Mouse (Mus musculus) thymus, postnatal 25 days (tissue): ENCODE data around the gene Epha3.

Experiments
- DNase-seq: peaks from one replicate; pipeline ENCODE4 v3.0.0; 2022

Epha3 gene

DNA sequence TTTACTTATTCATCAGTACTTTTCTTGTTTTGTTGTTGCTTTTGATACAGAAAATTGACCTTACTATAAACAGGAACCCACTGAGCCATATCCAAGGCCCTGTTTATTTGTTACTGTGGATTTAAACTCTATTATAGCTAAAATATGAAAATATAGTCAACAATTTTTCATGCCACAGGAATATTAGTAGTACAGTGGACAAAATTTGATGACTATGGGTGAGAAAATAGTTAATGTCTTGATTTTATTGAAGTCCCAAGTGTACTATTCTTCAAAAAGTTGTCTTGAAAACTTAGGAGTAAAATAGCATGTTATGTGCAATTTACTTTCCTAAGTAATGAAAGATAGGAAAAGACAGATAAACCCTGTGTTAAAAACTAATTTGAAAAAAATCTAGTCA lies 217.4 kb downstream of the Epha3 start:
- no peak for DNase-seq

DNA sequence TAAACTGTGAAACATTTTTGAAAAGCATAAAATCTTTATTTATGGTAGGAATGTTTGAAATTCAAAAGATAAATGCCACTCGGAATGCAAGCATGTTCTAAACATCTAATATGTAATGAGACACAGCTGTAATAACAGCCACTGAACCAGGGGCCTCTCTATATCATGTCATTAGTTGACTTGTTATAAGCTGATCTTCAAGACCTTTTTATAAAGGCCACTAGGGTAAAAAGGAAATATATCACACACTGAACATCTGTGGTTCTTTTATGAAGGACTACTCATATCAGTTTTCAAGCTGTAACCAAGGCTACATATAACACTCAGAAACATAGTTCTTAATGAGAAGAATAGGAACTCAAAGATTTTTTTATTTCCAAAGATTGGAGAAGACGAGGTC lies 221.3 kb downstream of the Epha3 start:
- DNase-seq: no peak

DNA sequence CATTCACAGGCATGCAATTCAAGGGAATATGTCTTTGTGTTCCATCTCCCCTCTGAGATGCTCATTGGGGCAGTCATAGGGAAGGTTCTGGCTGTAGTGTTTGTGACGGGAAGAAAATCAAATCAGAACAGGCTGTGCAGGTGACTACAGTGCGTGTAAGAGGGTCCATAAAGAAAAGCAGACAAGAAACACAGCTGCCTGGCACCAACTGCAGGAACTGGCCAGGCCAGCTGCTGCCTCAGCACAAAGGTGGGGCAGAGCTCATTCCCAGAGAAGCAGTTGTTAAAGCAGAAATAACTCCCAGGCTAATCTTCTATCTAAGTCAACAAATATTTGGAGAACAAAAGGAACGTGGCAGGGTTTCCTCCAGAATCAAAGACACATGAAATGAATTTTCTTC lies 222.4 kb downstream of the Epha3 start:
- no peak for DNase-seq

DNA sequence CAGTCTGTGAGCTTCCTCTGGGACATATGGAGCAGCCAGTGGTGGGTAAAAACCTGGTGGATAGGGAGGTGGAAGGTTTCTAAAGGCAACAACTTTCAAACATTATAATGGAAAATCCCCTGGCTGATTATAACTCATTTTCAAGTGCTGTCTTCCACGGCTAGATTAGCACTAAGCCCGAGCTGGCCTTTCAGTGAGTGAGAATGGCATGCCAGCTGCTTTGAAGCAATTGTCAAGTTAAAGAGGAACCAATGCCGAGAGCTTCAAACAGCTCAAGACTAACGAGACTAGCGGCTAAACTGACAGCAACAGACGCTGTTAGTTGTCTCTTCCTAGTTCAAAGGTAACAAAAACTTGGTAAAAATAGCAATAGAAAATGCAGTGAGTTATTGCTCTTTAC lies 225.3 kb downstream of the Epha3 start:
- no peak for DNase-seq

DNA sequence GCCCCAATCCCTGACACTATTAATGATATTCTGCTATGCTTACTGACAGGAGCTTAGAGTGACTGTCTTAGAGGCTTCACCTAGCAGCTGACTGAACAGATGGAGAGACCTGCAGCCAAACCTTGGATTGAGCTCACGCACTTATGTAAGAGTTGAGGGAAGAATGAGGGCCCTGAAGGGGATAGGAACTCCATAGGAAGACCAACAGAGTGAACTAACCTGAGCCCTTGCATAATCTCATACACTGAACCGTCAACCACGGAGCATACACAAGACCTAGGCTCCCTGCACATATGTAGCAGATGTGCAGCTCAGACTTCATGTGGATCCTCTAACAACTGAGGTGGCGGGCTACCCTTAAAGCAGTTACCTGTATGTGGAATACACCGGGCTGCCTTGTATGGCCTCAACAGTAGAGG lies 230.2 kb downstream of the Epha3 start:
- DNase-seq: no peak

DNA sequence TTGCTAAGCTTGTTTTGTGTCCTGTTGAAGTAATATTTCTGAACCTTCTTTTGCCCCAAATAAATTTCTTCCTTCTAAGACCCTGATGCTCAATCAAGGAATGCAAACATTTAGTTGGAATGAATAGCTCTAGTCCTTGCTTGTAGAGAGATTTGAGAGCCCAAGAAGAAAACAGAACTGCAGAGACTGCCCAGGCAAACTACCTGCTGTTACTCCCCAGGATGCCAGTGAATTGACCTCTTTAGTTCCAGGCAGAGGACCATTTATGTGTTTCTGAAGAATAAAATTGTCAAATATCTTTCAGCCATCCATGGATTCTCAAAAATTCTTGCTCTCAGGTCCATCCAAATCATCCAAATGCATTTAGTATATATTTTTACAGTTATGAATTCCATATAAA lies 238.7 kb downstream of the Epha3 start:
- DNase-seq: no peak

DNA sequence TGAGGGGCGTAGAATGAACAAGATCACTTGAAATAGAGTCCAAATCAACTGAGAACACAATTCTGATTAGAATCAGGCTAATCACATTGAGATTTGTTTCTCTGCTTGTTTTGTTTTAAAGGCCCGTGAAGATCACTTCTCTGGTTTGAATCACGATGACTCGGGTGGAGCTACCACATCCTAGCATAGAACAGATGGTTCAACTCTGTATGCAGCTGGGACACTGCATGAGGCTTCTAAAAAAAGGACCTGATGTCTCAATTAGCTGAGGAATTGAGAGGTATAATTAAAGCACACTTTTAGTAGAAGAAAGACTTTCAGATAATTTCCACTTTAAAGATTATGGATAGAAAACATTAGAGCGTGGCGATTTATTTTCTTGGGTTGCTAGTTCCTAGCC lies 242.1 kb downstream of the Epha3 start:
- DNase-seq: no peak

DNA sequence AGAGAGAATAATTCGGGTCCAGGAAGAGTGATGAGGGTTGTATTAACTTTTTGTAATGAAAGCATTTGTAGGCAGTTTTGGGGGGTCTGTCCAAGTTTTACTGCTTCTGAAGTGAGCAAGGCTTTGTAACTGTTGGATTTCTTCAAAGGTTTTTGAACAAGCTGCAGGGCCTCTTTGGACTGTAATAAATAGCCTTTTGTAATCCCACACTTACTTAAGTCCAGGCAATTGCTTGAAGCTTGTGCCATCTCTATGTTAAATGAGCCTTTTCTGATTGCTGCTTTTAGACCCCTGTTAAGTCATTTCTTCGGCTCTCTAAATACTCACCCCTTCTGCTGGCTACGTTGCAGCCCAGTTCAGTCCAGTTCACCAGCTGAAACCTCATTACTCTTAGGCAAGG lies 248.6 kb downstream of the Epha3 start:
- no peak for DNase-seq

DNA sequence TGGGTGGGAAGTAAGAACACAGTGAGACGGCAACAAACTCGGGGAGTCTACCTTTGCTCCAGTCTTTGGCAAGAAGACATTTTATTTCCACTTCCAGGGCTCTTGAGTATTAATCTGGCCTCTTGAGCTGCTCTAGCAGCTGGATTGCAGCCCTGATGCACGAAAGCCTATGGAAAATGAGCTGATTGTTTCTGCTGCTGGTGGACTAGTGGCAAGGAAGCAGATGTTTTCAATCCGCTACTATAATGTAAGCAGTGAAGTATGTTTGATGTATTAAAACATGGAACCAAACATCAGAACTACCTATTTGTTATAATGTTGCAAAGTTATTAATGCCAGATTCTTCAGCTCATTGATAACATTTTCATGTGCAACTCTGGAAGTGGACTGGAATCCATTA lies 251.0 kb downstream of the Epha3 start:
- DNase-seq: no peak

DNA sequence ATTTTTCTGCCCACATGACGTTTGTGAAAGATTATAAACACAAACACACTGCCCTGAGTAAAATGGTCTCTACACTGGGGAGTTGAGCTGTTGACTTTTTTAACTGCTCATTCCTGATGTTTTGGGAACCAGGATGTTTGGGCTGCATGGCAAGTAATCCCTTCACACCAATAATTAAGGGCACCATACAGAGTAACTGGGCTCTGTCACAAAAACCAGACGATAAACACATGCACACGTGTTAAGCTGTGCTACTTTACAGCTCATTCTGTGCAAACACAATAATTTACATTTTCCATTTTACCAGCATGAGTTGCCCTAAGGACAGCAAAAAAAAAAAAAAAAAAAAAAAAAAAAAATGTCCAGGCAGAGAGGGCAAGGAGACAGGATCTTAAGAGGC lies 263.7 kb downstream of the Epha3 start:
- no peak for DNase-seq

DNA sequence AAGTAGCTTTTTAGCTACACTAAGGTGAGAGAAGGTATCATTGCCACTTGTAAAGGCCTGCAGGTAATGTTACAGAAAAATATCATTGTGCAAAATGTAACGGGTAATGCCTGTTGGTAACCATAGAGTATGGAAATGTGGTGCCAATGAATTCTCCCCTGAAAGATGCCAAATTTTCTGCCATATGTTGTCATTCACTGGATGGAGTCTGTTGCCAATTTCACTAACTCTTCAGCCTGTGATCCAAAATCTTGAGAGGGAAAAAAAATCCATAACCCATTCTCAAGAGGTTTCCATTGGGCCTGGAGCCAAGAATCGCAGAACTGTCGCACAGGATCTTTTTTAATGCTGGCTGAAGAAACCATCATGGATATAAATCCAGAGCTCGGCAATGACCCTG lies 269.3 kb downstream of the Epha3 start:
- no peak for DNase-seq

DNA sequence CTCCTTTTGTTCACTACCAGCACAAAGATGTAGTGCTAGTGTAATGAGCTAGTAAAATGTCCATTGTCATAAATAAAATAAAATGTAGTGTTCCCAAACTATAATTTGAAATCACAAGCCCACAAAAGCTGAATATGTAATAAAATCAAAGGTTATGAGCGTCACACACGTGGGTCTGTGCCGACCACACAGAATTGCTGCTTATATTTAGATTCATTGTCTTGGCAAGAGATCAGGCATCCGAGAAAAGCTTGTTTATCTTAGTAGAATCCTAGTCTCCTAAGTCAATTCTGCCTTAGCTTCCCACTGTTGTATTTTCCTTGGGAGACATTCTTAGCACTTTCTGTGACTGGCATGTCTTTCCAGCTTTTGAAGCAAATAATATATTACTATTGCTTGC lies 294.2 kb downstream of the Epha3 start:
- DNase-seq: no peak

DNA sequence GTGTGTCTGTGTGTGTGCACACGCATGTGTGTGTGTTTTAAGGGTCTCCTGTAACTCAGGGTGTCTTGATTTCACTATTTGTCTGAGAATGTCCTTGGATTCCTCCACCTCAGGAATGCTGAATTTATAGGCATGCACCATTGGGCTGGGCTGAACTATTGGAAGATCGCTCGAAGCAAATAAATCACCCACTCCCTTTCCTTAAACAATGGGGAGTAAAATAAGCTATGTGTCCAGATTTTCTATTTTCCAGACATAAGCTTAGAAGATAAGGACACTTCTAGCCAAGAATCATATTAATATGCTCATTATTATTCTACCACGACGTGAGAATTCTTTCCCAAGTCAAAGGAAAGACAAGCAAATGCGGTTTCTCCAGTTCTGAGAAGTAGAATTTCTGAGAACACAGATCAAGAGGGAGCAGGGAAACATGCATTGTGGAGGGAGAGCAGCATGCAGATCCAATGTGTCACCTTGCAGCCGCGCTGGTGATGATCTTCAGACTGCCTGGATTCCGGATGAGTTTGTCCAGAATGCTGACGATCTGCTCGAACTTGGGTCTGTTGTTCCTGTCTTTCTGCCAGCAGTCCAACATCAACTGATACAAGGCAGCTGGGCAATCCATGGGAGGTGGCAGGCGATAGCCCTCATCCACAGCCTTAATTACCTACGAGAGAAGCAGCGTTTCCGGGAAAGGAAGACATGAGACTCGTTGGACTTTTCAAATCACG lies 297.7 kb downstream of the Epha3 start:
- no peak for DNase-seq

DNA sequence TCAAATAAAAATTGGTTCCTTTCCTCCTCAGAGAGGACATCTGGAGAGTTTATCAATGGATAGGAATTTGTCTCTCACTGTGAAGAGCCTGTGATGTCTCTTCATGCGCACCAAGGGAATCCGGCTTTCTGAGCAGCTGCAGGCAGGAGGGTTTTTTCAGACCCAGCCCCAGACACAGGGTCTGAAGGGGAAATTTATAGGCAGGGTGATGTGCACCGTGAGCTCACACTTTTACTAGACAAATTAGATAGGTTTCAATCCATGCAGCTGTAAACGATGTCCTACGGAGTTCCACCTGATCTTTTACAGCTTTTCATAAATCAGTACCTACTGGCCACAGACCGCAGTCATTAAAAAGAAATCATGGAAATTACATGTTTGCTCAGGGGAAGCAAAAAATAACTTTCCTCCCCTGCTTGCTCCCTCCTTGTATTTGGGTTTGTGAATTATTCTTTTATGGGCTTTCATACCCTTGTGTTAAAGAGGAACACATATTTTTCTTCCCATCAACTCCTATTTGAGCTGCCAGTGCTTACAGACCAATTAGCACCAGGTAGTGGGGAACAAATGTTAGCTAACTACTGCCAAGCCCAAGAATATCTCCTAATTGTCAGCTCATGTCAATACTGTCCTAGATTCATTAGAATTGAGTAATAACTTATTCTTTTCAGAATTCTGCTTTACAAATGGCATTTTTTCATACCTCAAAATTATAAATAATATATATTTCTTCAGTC lies 307.4 kb downstream of the Epha3 start:
- no peak for DNase-seq

DNA sequence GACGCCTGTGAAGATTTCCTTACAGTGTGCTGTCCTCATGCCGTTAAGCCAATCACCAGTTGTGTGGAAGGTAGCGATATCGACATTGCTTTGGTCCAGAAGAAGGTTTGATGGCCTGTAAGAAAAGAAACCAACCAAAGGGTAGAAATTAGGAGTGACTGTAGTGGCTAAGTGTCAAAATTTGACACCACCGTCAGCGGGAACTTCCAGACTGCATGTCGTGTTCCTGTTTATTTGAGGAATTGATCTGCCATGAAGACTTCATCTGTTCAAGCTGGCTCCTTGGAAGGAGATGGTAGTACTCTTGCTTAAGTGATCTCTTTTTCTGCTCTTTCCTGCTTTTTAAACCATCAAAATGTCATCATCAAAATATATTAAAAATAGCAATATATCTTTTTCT lies 311.4 kb downstream of the Epha3 start:
- DNase-seq: no peak

DNA sequence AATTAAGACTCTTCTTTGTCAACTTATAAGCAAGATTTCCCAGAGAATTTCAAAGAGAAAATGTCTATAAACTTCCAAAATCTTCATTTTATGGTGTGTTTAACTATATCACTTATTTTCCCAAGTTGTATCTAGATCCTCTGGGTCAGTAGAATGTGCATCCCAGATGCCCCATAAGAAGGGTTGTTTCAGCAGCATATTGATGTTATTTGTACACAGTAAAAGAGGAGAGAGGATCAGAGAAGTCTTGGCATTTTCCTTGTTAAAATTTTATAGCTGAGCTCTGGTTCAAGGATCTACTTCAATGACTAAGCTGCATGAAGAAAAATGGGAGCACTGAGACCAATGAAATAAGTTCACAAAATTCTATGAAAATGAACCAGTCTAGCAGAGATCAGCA lies 324.5 kb downstream of the Epha3 start:
- no peak for DNase-seq

DNA sequence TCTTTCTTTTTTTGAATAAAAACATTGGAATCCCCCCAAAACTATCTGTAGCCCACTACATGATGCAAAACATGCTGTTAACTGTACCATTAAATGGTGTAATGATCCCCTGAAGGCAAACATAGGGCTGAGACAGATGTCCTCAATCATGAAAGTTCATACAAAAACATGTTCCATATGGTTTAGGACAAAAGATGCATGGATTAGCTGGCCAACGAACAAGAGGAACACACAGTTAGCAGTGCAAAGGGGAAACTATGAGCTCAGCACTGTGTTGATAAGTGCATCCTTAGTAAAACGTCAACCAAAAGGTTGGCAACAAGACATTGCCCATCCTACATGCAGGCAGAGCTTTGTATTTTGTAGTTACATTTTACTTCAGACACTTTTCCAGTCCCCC lies 335.2 kb downstream of the Epha3 start:
- DNase-seq: no peak

DNA sequence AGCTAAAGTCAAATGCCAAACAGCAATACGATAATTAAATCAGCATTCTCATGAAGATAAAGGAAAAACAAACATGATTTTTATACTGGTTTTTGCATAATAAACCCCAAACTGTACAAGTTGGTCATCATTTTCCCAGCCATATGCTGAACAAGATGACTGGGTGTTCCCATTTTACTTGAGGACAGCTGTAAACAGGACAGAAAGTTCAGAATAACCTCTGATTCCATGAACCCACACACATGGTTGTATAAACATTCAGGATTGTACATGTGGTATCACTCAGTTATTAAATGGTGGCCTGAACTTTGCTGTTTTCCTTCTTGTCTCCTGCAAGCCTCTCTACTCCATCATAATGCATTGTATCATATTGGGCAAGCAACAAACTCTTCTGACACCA lies 346.3 kb downstream of the Epha3 start:
- DNase-seq: no peak

DNA sequence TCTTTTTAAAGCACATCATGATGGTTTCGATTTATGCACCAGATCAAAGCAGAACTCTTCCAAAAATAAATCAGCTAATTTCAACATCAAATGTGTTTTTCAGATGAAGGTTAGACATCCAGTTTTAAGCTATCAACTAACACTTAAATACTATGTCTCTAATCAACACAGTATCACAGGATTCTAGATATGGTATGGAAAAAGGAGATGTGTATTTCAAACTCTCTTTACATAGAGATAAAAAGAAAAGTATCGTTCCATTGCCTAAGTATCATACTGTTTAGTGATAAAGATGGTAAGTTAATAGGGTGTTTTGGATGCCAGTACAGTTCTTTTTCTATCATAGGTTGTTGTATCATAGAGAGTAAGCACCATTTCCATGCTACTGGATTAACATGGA lies 353.9 kb downstream of the Epha3 start:
- DNase-seq: no peak

DNA sequence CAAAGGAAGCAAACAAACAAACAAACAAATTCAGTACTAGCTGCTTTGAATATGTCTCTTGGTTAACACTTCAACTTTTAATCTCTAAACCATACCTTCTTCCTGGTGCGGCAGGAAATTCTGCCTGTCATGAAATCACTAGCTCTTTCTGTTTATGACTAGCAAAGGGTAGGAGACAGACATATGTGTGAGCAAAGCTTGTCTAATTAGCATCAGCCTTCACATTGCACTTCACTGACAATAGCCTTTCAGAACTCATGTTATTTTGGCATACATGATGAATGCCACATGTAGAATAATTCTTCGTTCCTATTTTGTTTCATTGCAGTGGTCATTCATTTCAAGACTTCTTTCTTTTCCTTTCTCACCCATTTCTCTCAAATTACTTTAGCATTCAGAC lies 357.5 kb downstream of the Epha3 start:
- DNase-seq: no peak

DNA sequence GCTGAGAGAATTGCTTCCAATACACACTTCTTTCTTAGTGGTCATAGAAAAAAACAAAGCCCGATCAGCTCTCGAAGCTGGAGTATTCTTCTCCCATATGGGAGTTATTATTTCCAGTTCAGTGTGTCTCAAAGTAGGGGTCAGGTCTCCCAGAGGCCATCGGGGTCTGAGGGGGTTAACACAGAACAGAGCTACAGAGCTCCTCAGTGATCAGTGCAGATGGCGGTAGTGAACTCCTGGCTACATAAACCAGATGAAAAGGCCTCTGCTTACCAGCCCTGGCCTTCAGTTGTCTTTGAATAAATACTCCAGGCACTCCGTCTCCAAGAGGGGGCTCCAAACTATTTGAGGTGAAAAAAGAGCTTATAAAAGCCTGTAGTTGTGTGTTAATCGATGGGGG lies 362.5 kb downstream of the Epha3 start:
- DNase-seq: no peak

DNA sequence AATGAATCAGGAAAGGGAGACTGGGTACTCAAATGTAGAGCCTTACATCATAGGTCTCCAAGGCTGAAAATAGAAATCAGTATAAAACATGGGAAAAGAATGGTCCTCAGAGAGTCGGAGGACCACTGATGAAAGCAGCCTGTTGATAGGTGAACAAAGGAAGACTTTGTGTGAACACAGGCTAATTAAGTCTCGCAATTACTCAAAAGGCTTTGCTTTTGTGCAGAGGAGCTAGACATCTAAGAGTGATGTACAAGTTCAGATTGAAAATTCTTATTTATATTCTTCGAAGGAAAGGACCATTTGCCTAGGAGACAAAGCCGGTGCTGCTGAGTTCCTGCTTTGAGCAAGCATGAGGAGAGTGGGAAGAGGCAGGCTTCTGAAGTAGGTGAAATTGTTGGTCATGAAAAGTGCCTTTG lies 363.0 kb downstream of the Epha3 start:
- DNase-seq: no peak
